Mouse (Mus musculus) T-helper 17 cell (primary cell): ENCODE data around the gene Gsta2.
"Not testable (repeated sequence)": the region's sequence is repeated elsewhere in the genome, so short reads cannot be mapped to it uniquely, and the experiment has no call there.

ENCODE experiments used
- in situ Hi-C, 2 experiments: fragments of 300-600 bp; cut with MboI, MseI; formaldehyde crosslinking; loops; 1 replicate in 1 of 2; 2 replicates in 1 of 2; pipeline ENCODE4 v1.15.1; 2025; ENCODE audit warnings: high pct_unique_total_duplicates in 2 of 2

The Gsta2 gene

GRCm38 (mm10) chr9:78355611-78356010 is at the start of gene Gsta2:
Gene Gsta2, minus strand, starts transcription at chr9:78355788.
- in situ Hi-C loops: loop anchor here in 1 of 2 experiments (10.0 kb wide), 1 partner anchor 189 kb away; no protein-coding TSS in a partner anchor

- in situ Hi-C loops: no loop called here
Measured at GRCm38 (mm10) chr9:78401596-78401995, 46.0 kb upstream of the Gsta2 start.

GRCm38 (mm10) chr9:78400570-78400969 is 45.0 kb upstream of the Gsta2 start:
- in situ Hi-C loops: no loop called here

GRCm38 (mm10) chr9:78396517-78396916 is 40.9 kb upstream of the Gsta2 start:
- in situ Hi-C loops: no loop called here

- in situ Hi-C loops: no loop called here
Measured at GRCm38 (mm10) chr9:78395630-78396351, 40.2 kb upstream of the Gsta2 start, which contains the start of gene Ddx43. Gene Ddx43, plus strand, starts transcription at chr9:78395777.

GRCm38 (mm10) chr9:78395244-78395629 is 39.6 kb upstream of the Gsta2 start:
- in situ Hi-C loops: no loop called here

- in situ Hi-C loops: no loop called here
Measured at GRCm38 (mm10) chr9:78394602-78395001, 39.0 kb upstream of the Gsta2 start.

- in situ Hi-C loops: no loop called here
Measured at GRCm38 (mm10) chr9:78393741-78394140, 38.2 kb upstream of the Gsta2 start.

- in situ Hi-C loops: no loop called here
Measured at GRCm38 (mm10) chr9:78389981-78390380, 34.4 kb upstream of the Gsta2 start.

DNA sequence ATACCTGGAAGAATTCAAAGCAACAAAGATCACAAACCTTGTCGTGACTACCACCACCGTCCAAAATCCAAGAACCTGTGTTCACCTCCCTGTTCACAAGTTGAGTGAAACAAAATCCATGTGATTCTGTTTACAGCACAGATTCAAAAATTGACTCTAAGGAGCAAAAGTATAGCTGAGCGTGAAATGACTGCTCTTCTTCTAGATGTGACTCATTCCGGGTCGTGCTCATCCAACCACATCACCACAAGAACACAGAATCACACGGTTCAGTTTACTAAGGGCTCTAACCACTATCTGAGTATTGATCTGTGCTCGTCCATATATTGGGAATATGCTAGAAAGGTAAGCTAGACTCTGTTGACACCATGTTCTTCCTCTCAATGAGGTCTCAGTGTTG is 31.4 kb upstream of the Gsta2 start:
- in situ Hi-C loops: no loop called here

DNA sequence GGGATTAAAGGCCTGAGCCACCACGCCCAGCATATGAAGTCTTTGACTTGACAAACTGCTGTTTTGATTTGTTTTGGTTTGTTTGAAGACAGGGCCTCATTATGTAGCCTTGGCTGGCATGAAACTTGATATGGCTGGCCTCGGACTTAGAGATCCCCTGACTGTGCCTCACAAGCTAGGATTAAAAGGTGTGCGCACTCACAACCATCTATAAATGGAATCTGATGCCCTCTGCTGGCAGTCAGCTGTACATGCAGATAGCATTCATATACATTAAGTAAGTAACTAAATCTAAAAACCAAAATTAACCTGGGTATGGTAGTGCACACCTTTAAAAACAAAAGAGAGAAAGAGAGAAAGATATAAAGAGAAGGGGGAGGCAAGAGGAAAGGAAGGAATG is 30.3 kb upstream of the Gsta2 start:
- in situ Hi-C loops: no loop called here

GRCm38 (mm10) chr9:78378113-78378785 is 22.7 kb upstream of the Gsta2 start, which contains the start of gene Ooep:
Gene Ooep, minus strand, starts transcription at chr9:78378725.
- in situ Hi-C loops: no loop called here

- in situ Hi-C loops: no loop called here
Measured at GRCm38 (mm10) chr9:78377546-78377945, 22.0 kb upstream of the Gsta2 start.

DNA sequence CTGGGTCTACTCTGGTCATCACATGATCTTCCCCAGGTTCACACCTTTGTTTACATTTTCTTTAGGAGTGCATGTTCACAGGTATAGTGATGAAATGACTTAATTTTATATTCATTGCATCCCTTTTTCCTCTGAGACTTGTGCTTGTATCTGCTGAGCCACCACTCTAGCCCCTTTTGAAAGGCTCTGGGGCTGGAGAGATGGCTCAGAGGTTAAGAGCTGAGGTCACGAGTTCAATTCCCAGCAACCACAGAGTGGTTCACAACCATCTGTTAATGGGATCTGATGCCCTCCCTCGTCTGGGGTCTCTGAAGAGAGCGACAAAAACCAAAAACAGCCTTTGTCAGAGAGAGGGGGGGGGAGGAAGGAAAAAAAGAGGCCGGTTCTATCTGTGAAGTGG is 19.9 kb upstream of the Gsta2 start:
- in situ Hi-C loops: no loop called here

- in situ Hi-C loops: no loop called here
Measured at GRCm38 (mm10) chr9:78374885-78375389, 19.3 kb upstream of the Gsta2 start.

- in situ Hi-C loops: no loop called here
Measured at GRCm38 (mm10) chr9:78374397-78374796, 18.8 kb upstream of the Gsta2 start.

DNA sequence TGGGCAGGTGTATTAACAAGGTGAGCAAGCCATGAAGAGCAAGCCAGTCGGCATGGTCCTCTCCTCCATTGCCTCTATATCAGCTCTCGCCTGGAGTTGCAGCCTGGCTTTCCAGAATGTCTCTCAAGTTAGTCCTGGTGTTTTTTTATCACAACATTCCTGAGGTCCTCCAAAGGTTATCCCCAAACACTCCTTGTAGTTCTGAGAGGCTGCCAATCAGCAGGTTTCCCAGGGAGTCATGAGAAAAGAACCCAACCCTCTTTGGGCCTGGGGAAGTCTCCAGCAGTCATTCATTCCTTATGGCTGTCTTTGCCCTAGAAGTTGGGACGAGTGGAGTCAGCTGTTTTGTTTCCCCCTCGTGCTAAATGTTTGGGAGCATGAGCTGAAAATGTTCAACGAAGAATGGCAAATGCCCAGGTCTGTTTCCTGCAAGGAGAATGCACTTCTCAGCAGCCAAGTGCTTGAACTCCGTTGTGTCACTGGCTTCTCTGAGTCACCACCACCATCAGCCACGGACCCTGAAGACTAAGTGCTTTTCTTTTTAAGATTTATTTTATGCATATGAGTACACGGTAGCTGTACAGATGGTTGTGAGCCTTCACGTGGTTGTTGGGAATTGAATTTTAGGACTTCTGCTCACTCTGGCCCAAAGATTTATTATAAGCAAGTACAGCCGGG is 17.4 kb upstream of the Gsta2 start:
- in situ Hi-C loops: no loop called here

- in situ Hi-C loops: no loop called here
Measured at GRCm38 (mm10) chr9:78371441-78371840, 15.9 kb upstream of the Gsta2 start.

GRCm38 (mm10) chr9:78369786-78370185 is 14.2 kb upstream of the Gsta2 start:
- in situ Hi-C loops: no loop called here

DNA sequence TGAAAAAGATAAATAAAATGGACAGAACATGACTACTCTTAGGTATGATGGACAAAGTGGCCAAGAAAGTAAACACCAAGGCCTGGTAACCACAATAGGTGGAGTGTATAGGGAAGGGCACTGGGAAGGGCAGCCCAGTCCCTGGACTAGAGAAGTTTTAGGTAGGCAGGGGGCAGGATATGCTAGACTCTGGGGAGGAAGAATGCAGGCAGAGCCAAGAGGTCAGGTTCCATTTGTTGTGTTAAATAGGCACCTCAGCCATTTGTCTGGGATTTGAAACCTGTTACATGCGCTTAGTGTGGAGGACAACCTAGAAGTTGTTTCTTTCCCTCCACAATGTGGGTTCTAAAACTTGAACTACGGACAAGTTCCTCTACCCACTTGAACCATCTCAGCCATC is 13.8 kb upstream of the Gsta2 start:
- in situ Hi-C loops: no loop called here

- in situ Hi-C loops: no loop called here
Measured at GRCm38 (mm10) chr9:78368671-78369293, 13.2 kb upstream of the Gsta2 start.

- in situ Hi-C loops: not testable (repeated sequence)
Measured at GRCm38 (mm10) chr9:78367959-78368358, 12.4 kb upstream of the Gsta2 start, which contains the start of gene Dppa5a. Gene Dppa5a, minus strand, starts transcription at chr9:78368177.
